Mouse (Mus musculus) ES-CJ7 (cell line): ENCODE data around the gene Cdk14.

Experiments
- DNase-seq: peaks from one replicate; pipeline ENCODE4 v3.0.0; 2011; ENCODE audit warnings: low read depth, low spot score

The Cdk14 gene

GRCm38 (mm10) chr5:5185987-5186742 lies 233.9 kb downstream of the Cdk14 start:
- DNase-seq: no peak

GRCm38 (mm10) chr5:5185521-5185920 lies 234.6 kb downstream of the Cdk14 start:
- no peak for DNase-seq

- no peak for DNase-seq
These were observed 239.4 kb downstream of the Cdk14 start for GRCm38 (mm10) chr5:5180711-5181110.

GRCm38 (mm10) chr5:5180311-5180710 lies 239.8 kb downstream of the Cdk14 start:
- DNase-seq: no peak

DNA sequence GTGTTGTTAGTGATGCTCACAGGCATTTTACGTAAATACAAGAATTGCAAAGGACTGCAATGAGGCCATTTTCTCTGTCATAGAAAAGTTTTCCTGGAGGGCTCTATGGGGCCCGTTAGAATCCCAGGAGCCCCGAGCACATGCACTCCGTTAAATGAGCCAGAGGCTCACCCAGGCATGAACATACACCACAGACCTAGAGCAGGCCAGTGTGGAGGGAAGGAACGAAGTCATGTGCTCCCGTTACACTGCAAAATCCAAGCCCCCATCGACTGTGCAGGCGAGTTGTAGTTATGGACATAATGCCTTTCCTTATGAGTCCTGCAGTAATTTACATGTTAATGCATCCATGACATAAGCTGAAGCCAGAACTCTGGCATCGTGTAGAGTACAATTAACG lies 244.1 kb downstream of the Cdk14 start:
- DNase-seq: no peak

DNA sequence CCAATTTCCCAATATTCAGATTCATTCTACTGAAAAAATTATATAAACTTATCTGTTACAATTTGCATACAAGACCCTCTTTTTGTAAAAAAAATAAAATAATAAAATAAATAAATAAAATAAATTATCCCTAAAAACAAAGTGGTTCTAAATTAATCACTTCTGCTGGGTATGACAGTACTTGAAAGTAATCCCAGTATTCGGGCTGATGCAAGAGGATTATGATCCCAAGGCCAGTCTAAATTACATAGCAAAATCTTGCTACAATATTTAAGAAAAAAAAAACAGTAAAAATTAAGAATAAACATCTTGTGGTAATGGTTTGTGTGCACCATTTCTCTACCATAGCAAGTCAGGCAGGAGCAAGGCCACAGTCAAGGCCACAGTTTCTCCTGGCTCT lies 244.5 kb downstream of the Cdk14 start:
- DNase-seq: no peak

- DNase-seq: no peak
These were observed 245.0 kb downstream of the Cdk14 start for GRCm38 (mm10) chr5:5175090-5175489.

- DNase-seq: peak; percentile 80
These were observed 254.0 kb downstream of the Cdk14 start for GRCm38 (mm10) chr5:5166086-5166485.

DNA sequence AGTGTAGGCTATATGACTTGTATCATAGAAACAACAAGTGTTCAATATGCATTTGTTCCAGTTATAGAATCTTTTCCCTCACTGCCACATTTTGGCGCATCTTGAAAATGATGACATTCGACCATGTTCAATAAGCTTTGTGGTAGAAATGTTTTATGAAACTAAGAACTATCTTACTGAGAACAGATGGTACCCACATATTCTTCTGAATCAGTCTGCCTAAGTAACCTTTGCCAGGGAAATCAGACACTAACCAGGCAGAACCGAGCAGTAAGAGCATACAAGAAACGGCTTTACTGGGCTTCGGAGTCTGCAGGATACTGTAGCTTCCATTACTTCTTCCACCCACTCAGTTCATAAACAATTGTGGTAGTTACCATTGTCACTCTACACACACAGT lies 255.8 kb downstream of the Cdk14 start:
- DNase-seq: no peak

- no peak for DNase-seq
These were observed 256.3 kb downstream of the Cdk14 start for GRCm38 (mm10) chr5:5163823-5164222.

DNA sequence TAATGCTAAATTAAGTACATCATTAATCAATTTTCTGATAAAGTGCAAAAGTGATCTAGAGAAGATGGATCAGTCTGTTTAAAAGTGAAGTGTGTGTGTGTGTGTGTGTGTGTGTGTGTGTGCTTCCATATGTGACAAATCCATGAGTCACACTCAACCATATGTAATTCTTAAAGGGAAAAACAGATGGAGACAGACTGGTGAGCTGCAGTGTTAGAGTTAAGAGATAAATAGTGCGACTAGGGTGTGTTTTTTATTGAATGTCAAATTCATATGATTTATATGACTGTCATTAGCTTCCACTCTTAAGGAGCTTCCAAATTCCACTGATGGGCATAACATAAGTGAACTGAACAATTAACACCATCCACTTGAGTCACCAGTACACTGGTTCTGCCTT lies 260.6 kb downstream of the Cdk14 start:
- DNase-seq: no peak

- no peak for DNase-seq
These were observed 280.3 kb downstream of the Cdk14 start for GRCm38 (mm10) chr5:5139855-5140254.

DNA sequence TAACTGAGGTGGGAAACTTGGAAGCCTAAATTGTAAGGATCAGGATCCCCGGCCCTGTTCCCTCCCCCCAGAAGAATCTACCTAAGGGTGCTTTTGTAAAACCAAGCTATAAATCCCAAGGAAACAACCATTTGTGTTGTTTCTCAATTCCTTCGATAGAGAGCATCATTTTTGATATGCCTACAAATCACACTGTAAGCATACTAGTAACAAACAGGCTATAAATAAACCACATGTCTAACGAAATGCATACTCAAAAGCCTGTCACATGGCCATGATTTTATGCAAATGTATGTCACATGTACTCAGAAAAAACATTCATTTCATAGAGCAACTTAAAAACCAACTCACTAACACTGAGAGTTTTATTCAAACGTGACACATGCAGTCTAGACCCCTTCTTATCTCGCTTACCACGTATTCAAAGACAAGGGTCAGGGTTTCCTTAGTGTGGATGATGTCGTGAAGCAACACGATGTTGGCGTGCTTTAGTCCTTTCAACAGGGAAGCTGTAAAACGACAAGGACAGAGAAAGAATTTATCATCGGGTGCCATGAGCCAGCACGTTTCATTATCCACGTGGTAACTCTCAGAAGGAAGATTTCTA lies 285.1 kb downstream of the Cdk14 start:
- no peak for DNase-seq

GRCm38 (mm10) chr5:5134143-5134904 lies 285.8 kb downstream of the Cdk14 start:
- DNase-seq: no peak

DNA sequence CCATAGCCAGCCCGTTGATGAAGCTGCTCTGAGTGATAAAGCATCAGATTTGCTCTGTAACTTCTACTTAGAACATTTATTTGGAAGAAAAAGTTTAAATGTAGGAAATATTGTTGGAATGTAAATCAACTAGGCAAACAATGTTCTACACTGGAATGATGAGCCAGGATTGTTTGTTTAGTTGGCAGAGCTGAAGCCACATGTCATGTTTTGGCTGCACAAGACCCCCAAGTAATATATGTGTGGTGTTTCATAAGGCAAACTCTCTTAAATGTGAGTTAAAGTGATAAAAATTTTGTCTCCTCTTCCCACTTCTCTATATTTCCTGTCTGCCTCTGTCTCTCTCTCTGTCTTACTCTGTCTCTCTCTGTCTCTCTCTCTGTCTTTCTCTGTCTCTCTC lies 291.3 kb downstream of the Cdk14 start:
- DNase-seq: no peak

- DNase-seq: no peak
These were observed 295.5 kb downstream of the Cdk14 start for GRCm38 (mm10) chr5:5124645-5125044.

- DNase-seq: no peak
These were observed 303.2 kb downstream of the Cdk14 start for GRCm38 (mm10) chr5:5116775-5117522.

GRCm38 (mm10) chr5:5115546-5115945 lies 304.6 kb downstream of the Cdk14 start:
- no peak for DNase-seq

DNA sequence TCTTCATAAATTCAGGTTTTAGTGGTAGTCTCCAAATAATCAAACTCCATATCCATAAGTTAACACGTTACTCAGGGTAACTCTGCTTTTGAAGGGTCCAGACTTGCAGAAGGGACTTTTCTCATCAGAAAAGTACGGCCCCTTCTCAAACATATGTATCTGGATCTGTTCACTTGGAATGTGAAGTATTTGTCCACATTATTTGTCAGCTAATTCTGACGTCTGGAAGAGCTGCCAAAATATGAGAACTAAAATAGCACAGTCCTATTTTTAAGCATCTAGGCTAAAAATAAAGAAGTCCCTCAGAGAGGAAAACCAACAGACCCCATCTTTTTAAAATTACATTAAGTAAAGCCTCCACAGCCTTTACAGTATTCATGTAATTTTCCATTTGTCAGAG lies 310.5 kb downstream of the Cdk14 start:
- no peak for DNase-seq

DNA sequence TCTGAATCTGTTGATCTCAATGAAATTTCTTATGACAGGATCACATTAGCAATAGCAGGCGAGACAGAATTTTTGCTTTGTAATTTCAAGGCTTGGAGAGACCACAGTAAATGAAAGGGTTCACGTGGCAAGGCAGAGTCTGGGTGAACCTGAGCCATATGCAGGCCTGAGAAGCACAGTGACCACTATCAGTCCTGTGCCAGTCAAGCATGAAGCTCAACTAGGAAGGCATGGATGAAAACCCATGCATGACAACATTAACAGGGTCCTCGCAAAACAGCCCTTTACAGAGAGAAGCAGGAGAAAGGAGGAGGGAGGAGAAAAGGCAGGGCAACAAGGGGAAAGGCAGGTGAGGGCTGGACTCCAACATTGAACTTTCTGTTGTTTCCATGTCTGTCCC lies 311.1 kb downstream of the Cdk14 start:
- no peak for DNase-seq

- peak; percentile 55 for DNase-seq
These were observed 323.7 kb downstream of the Cdk14 start for GRCm38 (mm10) chr5:5096248-5096915.
